Mouse (Mus musculus) lung, embryonic 16.5 days (tissue): ENCODE data around the gene Cradd. TPM values are rescaled to one million over a fixed set of nuclear protein-coding genes. Genes with fewer than 3 reads are reported as not detected.

Experiments used
- ATAC-seq: fragments of 200-750 bp; cut with Nextera tagmentation; 2 replicates; pipeline ENCODE4 v1.8.0; 2017; ENCODE audit warnings: low read depth, mild to moderate bottlenecking, moderate library complexity
- H3K27ac ChIP-seq: fragments of 300-500 bp; sonication (generic); 2 replicates; pipeline ENCODE4 v1.5.1; 2014; ENCODE audit warnings: mild to moderate bottlenecking, control low read depth, low read length
- H3K27me3 ChIP-seq: fragments of 300-500 bp; sonication (generic); 2 replicates; pipeline ENCODE4 v1.6.1; 2014; ENCODE audit warnings: low read depth, low read length, mixed read lengths; ENCODE audit not compliant: control insufficient read depth, insufficient read depth
- H3K36me3 ChIP-seq: fragments of 300-500 bp; sonication (generic); 2 replicates; pipeline ENCODE4 v1.6.1; 2014; ENCODE audit warnings: low read length; ENCODE audit not compliant: control insufficient read depth, insufficient read depth
- H3K4me1 ChIP-seq: fragments of 300-500 bp; sonication (generic); replicated peaks from 2 replicates; pipeline ENCODE4 v1.6.1; 2014; ENCODE audit warnings: low read length, mixed read lengths; ENCODE audit not compliant: control insufficient read depth, insufficient read depth
- H3K4me2 ChIP-seq: fragments of 300-500 bp; sonication (generic); 2 replicates; pipeline ENCODE4 v1.6.1; 2014; ENCODE audit warnings: low read depth, low read length, control low read depth
- H3K4me3 ChIP-seq: fragments of 300-500 bp; sonication (generic); 2 replicates; pipeline ENCODE4 v1.5.1; 2014; ENCODE audit warnings: mild to moderate bottlenecking, low read length, control low read depth
- H3K9ac ChIP-seq: fragments of 300-500 bp; sonication (generic); 2 replicates; pipeline ENCODE4 v1.6.1; 2014; ENCODE audit warnings: low read length, control low read depth
- H3K9me3 ChIP-seq: fragments of 300-500 bp; sonication (generic); 2 replicates; pipeline ENCODE4 v1.6.1; 2016; ENCODE audit warnings: low read length; ENCODE audit not compliant: control insufficient read depth
- WGBS: fragments of 180-500 bp; shearing (Covaris S2); extraction: QIAGEN DNeasy Blood & Tissue Kit; methylation state at CpG from one replicate; pipeline ENCODE4 v1.1.7; 2014; 5-methylcytosine and 5-hydroxymethylcytosine counted together
- polyA plus RNA-seq: library from polyadenylated mRNA; unstranded; fragments of >200 nt; fragmentation: Nextera tagmentation; extraction: Ambion mirVana; gene quantifications from 2 replicates; pipeline ENCODE4 v1.2.1, GENCODE M21; 2015

Cradd gene
- polyA plus RNA-seq, 1 experiment from 2014 or later: 12.0 TPM

DNA sequence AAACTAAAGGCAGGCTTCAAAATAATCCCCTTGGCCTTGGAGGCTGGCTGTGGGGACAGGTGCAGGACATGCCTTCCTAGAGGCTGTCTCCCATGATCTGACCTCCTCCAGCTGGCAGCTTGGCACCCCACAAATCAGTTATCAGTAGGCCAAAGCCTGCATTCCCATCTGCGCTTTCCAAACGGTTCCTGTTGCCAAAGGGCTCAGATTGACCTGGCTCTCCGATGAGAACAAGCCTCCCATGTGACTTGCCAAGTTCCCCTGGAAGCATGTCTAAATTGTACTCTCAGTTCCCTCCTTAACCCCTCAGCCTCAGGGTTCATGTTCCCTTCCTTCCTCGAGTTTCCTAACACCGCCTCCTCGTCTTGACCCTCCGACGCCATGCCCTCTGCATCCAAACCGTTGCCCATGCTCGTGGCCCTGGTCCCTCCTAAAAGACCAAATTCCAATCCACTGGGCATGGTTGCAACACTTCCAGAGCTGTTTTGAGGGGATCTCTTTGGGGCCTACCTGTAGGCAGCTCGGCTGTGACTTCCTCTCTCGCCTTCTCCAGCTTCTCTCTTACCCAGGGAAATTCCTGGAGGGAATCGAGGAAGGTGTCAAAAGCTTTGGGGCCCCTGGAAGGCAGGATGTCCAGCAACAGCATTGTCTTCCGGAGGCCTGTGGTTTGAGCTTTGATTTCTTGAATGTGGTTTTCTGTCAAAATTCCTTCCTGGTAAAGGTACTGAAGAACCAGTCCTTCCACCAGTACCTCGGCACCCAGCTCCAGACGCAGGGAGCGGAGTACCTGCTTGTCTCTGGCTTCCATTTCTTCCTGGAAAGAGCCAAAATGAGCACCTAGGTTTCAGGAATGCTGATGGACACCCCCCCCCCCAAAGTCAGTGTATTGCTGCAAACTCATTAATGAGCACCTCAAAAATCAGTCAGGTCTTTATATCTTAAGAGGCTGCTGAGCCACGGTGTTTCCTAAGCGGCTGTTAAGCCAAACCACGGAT is 1.6 kb downstream of the Cradd start:
- H3K27me3 ChIP-seq: no peaks in the 10 kb centered on the region
- peak overlapping the region; percentile 98 for H3K27ac ChIP-seq
- 42% methylated on average over 20 of the region's 20 CpGs for WGBS
- H3K9ac ChIP-seq: peak overlapping the region; percentile 31
- H3K4me3 ChIP-seq: peak overlapping the region; percentile 73
- no peaks in the 10 kb centered on the region for H3K36me3 ChIP-seq
- no peaks in the 10 kb centered on the region for H3K9me3 ChIP-seq
- H3K4me1 ChIP-seq: peaks cover 22% of the 10 kb centered on the region
- H3K4me2 ChIP-seq: peak overlapping the region; percentile 72
- no peak for ATAC-seq

DNA sequence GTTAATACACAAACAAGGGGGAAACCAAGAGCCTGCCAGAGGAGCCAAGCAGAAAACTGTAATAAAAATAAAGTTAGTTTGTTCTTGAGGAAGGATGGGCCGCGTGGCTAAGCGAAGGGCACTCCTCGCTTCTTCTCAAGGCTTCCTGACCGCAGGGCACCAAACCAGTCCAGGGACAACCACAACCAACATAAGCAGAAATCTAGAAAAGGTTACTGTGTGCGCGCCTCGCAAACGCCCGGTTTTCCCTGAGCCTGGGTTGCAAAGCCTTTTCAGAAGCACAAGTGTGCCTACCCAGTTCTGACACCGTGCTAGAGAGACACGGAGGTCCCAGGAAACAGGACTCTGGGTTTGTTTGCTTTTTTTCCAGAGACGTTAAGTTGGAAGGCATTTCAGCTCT is 4.9 kb downstream of the Cradd start:
- WGBS: 68% methylated on average over 13 of the region's 13 CpGs
- Histone ChIP-seq H3K4me1 (peaks cover 36% of the 10 kb centered on the region), H3K9ac (peak overlapping the region; percentile 41; the same call in 1 of the 2 replicates)

DNA sequence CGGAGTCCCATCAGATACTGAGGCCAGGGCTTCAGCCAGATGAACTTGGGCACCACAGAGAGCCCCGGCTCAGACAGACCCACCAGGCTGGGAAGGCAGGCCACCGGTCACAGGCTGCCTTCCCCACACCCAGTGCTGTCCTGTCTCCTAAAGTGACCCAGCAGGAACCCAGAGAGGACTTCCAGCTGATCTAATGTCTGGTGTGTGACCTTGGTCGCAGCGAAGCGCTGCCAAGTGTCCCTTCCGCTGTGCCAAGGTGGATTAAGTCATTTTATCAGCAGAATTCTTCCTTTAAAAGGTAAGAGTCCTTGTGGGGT is 5.6 kb downstream of the Cradd start:
- H3K4me1 ChIP-seq: peaks cover 42% of the 10 kb centered on the region
- no peak overlapping the region for H3K4me2 ChIP-seq

More for the DNA sequence above, 4.9 kb downstream of the Cradd start:
- H3K9me3 ChIP-seq: no peaks in the 10 kb centered on the region
- H3K27ac ChIP-seq: peak overlapping the region; percentile 27; the same call in 1 of the 2 replicates
- no peak overlapping the region for H3K4me3 ChIP-seq
- no peak for ATAC-seq
- no peaks in the 10 kb centered on the region for H3K27me3 ChIP-seq
- no peak overlapping the region for H3K4me2 ChIP-seq
- no peaks in the 10 kb centered on the region for H3K36me3 ChIP-seq

DNA sequence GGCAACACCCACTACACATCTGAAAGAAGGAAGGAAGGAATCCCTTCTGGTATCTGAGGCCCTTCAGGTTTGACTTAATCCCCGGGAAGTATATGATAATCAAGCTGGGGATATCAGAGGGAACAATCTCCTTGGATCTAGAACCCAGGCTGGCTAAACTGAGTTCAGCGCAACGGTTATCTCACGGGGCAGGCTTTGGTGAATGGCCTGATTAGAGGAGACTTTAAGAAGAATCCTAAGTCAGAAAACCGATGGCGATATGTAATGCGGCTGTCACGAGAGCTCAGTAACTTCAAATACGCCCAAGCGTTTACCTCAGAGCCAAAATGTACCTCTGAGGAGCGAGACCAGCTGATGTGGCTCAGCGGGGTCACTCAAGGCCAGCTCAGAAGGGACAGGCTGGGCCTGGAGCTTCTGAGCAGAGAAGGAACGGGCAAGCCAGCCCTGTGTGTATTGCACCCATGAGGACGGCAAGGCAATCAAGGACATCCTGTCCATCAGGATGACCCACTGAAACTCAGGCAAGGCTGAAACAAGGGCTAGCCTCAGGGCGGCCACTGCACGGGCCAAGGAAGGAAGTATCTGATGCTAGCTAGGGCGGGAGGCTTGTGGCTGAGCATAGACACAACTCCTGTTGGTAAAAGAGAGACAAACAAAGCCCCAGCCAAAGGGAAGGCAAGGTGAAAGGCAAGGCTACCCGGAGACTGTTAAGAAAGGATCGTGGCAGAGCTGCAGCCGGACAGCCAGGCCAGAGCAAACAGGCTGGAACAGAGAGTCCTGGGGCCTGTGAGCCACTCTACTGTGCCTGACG is 6.1 kb downstream of the Cradd start:
- peaks cover 42% of the 10 kb centered on the region for H3K4me1 ChIP-seq
- ATAC-seq: no peak
- H3K27ac ChIP-seq: no peak overlapping the region
- no peaks in the 10 kb centered on the region for H3K27me3 ChIP-seq
- H3K36me3 ChIP-seq: no peaks in the 10 kb centered on the region
- no peak overlapping the region for H3K4me2 ChIP-seq
- 84% methylated on average over 21 of the region's 21 CpGs for WGBS
- no peak overlapping the region for H3K4me3 ChIP-seq
- no peaks in the 10 kb centered on the region for H3K9me3 ChIP-seq
- H3K9ac ChIP-seq: peak overlapping the region; percentile 17; the same call in 1 of the 2 replicates

More for the DNA sequence above, 5.6 kb downstream of the Cradd start:
- H3K36me3 ChIP-seq: no peaks in the 10 kb centered on the region
- H3K9ac ChIP-seq: peak overlapping the region; percentile 17; the same call in 1 of the 2 replicates
- H3K27ac ChIP-seq: no peak overlapping the region
- no peak for ATAC-seq
- H3K9me3 ChIP-seq: no peaks in the 10 kb centered on the region
- WGBS: 87% methylated on average over 7 of the region's 7 CpGs
- H3K27me3 ChIP-seq: no peaks in the 10 kb centered on the region
- H3K4me3 ChIP-seq: no peak overlapping the region

DNA sequence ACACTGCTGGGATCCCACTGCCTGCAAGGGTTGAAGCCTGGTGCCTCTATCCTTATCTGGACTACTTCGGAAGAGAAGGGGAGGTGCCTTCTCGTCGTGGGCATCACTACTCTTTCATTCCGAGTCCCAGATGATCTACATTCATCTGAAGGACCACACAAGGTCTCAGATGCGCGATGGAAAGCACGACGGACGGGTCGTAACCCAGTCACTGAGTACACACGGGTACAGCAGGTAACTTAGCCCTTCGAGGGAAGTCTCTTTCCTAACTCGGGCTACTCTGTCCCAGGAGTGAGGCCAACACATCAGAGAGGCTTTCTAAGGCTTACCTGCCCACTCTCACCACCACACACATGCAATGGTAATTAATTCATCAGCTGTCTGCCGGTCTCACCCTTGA is 6.8 kb downstream of the Cradd start:
- H3K27me3 ChIP-seq: no peaks in the 10 kb centered on the region
- no peak overlapping the region for H3K4me2 ChIP-seq
- H3K36me3 ChIP-seq: no peaks in the 10 kb centered on the region
- no peak overlapping the region for H3K9ac ChIP-seq
- H3K4me1 ChIP-seq: peaks cover 35% of the 10 kb centered on the region
- no peaks in the 10 kb centered on the region for H3K9me3 ChIP-seq
- WGBS: 76% methylated on average over 14 of the region's 14 CpGs
- no peak overlapping the region for H3K27ac ChIP-seq
- no peak for ATAC-seq
- no peak overlapping the region for H3K4me3 ChIP-seq

DNA sequence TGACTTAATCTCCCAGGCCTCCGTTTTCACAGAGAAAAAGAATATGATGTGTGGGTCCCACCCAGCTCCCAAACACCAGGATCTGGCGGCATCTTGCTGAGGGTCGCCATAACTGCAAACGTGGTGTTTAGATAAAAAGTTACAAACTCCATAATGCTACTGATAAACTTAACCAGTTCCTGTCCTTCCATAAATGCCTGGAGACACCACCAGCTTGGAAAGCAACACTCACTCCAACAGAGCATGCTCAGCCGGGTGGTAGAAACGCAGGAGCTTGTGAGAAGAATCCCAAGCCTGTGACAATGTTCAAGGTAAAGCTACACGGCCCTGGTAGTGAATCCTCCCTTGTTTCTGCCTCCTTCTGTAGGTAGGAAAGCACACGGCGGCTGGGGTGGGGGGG is 7.3 kb downstream of the Cradd start:
- H3K4me2 ChIP-seq: no peak overlapping the region
- no peak overlapping the region for H3K4me3 ChIP-seq
- no peak overlapping the region for H3K27ac ChIP-seq
- H3K27me3 ChIP-seq: no peaks in the 10 kb centered on the region
- H3K36me3 ChIP-seq: no peaks in the 10 kb centered on the region
- 59% methylated on average over 9 of the region's 9 CpGs for WGBS
- no peak for ATAC-seq
- peaks cover 31% of the 10 kb centered on the region for H3K4me1 ChIP-seq
- H3K9ac ChIP-seq: no peak overlapping the region
- no peaks in the 10 kb centered on the region for H3K9me3 ChIP-seq

DNA sequence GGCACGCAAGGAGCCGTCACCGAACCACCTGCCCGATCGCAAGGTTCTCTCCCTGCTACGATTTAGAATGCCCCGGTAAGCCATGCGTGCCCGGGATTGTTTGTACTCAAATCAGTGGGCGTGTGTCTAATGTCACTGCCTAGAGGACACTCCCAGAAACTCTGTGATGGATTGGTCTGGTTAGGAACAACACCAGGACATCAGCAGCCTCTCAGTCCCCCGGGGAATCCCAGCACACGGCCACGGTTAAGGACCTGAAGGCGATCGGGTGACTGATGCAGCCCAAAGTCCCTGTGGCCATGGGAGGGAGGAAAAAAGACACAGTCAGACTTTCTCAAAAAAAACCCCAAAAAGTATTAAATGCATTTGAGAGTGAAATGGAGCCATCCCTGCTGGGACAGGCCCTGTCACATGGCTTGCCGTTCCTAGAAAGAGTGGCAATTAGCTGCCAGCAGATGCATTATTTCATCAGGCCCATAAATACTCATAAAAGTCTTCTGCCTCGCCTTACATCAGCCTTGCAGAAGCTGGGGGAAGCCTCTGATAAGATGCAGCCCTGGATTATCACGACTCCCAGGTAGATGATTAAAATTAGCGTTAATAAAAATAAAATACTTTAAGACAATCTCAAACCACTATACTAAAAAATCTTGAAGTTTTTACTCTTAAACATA is 8.0 kb downstream of the Cradd start:
- 52% methylated on average over 19 of the region's 19 CpGs for WGBS
- H3K4me1 ChIP-seq: peaks cover 30% of the 10 kb centered on the region

DNA sequence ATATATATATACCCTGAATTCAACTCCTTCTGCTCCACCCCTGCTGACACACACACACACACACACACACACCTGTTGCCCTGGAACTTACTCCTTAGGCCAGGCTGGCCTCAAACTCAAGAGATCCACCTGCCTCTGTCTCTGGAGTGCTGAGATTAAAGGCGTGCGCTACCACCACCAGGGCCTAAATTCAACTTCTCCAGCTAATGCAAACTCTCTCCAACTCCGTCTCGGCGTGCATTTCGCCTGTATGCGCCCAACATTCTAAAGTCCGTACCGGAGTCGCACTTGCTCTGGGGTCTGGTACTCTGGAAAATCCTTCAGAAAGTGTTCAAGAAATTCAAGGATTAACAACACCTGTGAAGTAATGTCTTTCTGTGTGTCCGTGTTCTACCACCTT is 8.6 kb downstream of the Cradd start:
- Histone ChIP-seq H3K27ac (no peak overlapping the region), H3K27me3 (no peaks in the 10 kb centered on the region), H3K9ac (no peak overlapping the region), H3K4me1 (peaks cover 30% of the 10 kb centered on the region), H3K9me3 (no peaks in the 10 kb centered on the region), H3K4me3 (no peak overlapping the region), H3K36me3 (no peaks in the 10 kb centered on the region), H3K4me2 (no peak overlapping the region)
- 80% methylated on average over 11 of the region's 11 CpGs for WGBS
- ATAC-seq: no peak

More for the DNA sequence above, 8.0 kb downstream of the Cradd start:
- no peak for ATAC-seq
- Histone ChIP-seq H3K36me3 (no peaks in the 10 kb centered on the region), H3K9me3 (no peaks in the 10 kb centered on the region), H3K27me3 (no peaks in the 10 kb centered on the region), H3K4me3 (no peak overlapping the region), H3K27ac (no peak overlapping the region), H3K9ac (no peak overlapping the region), H3K4me2 (no peak overlapping the region)

DNA sequence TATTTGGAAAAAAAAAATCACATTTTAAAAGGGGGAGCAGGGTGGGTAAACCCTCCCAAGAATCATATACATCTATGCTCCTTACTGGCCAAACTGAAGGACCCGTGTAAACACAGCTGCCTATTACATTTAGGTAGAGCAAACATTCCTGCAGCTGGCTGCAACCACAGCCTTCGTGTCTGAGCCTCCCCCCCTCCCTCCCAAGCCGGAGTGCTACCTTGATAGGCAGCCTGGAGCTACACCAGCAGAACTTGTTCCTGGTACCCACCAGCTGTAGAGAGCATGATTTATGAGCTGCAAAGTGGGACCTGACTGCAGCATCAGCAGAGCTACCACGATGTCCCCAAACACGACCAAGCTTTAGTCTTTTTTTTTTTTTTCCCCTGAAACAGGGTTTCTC is 9.9 kb downstream of the Cradd start:
- ATAC-seq: peak; percentile 88
- H3K4me3 ChIP-seq: no peak overlapping the region
- no peak overlapping the region for H3K9ac ChIP-seq
- H3K27me3 ChIP-seq: no peaks in the 10 kb centered on the region
- 10% methylated on average over 5 of the region's 5 CpGs for WGBS
- no peaks in the 10 kb centered on the region for H3K9me3 ChIP-seq
- no peak overlapping the region for H3K4me2 ChIP-seq
- peaks cover 36% of the 10 kb centered on the region for H3K4me1 ChIP-seq
- H3K27ac ChIP-seq: peak overlapping the region; percentile 73
- H3K36me3 ChIP-seq: no peaks in the 10 kb centered on the region
